Mouse (Mus musculus) midbrain, embryonic 14.5 days (tissue): ENCODE results near the gene Slc10a4. TPM values are rescaled to one million over a fixed set of nuclear protein-coding genes. Genes with fewer than 3 reads are reported as not detected.

Source experiments
- polyA plus RNA-seq: library from polyadenylated mRNA; unstranded; fragments of >200 nt; fragmentation: Nextera tagmentation; extraction: Ambion mirVana; gene quantifications from 2 replicates; pipeline ENCODE4 v1.2.1, GENCODE M21; 2014

Slc10a4 gene
- polyA plus RNA-seq, 1 experiment from 2014 or later = 23.2 TPM

Other genes with a start within 250 kb of the Slc10a4 start
- 1.6 and 5.3 TPM in 2 replicates for gene Tec, start 138.4 kb upstream of the Slc10a4 start, polyA plus RNA-seq
- gene Slain2, start 92.6 kb upstream of the Slc10a4 start, polyA plus RNA-seq = 20.2 and 25.9 TPM in 2 replicates
- not detected in 2 replicates for gene Gm10135, start 32.2 kb upstream of the Slc10a4 start, polyA plus RNA-seq
- 45.3 and 48.5 TPM in 2 replicates for gene Fryl, start 249.7 kb downstream of the Slc10a4 start, polyA plus RNA-seq